Mouse (Mus musculus) right cerebral cortex, postnatal 10 days (tissue): ENCODE results near the gene Ptch2.

Experiments used
- DNase-seq, 2 experiments: peaks; one replicate each; pipeline ENCODE4 v3.0.0; 2021; ENCODE audit warnings: low spot score in 2 of 2

Ptch2 gene

GRCm38 (mm10) chr4:117104672-117105071 is 8.8 kb downstream of the Ptch2 start:
- no peak for DNase-seq

- DNase-seq = peak in 1 of 2 experiments; percentile 22
These were observed 9.3 kb downstream of the Ptch2 start for GRCm38 (mm10) chr4:117105127-117105526.

GRCm38 (mm10) chr4:117107813-117108523 is 12.1 kb downstream of the Ptch2 start:
- DNase-seq = no peak

GRCm38 (mm10) chr4:117108524-117108849 is 12.6 kb downstream of the Ptch2 start:
- no peak for DNase-seq

GRCm38 (mm10) chr4:117109330-117109729 is 13.5 kb downstream of the Ptch2 start:
- peak in 1 of 2 experiments; percentile 15 for DNase-seq

- DNase-seq = peak in 1 of 2 experiments; percentile 18
These were observed 14.4 kb downstream of the Ptch2 start for GRCm38 (mm10) chr4:117110249-117110648.

GRCm38 (mm10) chr4:117110985-117111384 is 15.1 kb downstream of the Ptch2 start:
- peak; percentile 19 to 21 for DNase-seq

GRCm38 (mm10) chr4:117113237-117113636 is 17.4 kb downstream of the Ptch2 start:
- DNase-seq = no peak

- no peak for DNase-seq
These were observed 19.7 kb downstream of the Ptch2 start for GRCm38 (mm10) chr4:117115592-117115991.

- no peak for DNase-seq
These were observed 22.1 kb downstream of the Ptch2 start for GRCm38 (mm10) chr4:117117931-117118330.

- peak in 1 of 2 experiments; percentile 19 for DNase-seq
These were observed 23.8 kb downstream of the Ptch2 start for GRCm38 (mm10) chr4:117119636-117120035.

- DNase-seq = no peak
These were observed 24.2 kb downstream of the Ptch2 start for GRCm38 (mm10) chr4:117120052-117120444.

GRCm38 (mm10) chr4:117120445-117121414 is 24.9 kb downstream of the Ptch2 start:
- peak; percentile 96 to 97 for DNase-seq

GRCm38 (mm10) chr4:117122209-117122608 is 26.3 kb downstream of the Ptch2 start:
- DNase-seq = peak in 1 of 2 experiments; percentile 21

GRCm38 (mm10) chr4:117123546-117124217 is 27.8 kb downstream of the Ptch2 start:
- peak in 1 of 2 experiments; percentile 15 for DNase-seq

- no peak for DNase-seq
These were observed 28.3 kb downstream of the Ptch2 start for GRCm38 (mm10) chr4:117124218-117124517.

- DNase-seq = peak; percentile 60 to 69
These were observed 28.9 kb downstream of the Ptch2 start for GRCm38 (mm10) chr4:117124518-117125347.

GRCm38 (mm10) chr4:117125348-117125909 is 29.6 kb downstream of the Ptch2 start, which contains the start of gene Btbd19:
Gene Btbd19 (minus strand): TSS chr4:117125725.
- DNase-seq = peak; percentile 90 to 92

- peak; percentile 57 to 65 for DNase-seq
These were observed 30.2 kb downstream of the Ptch2 start for GRCm38 (mm10) chr4:117125910-117126674.

- DNase-seq = peak; percentile 16 to 27
These were observed 30.9 kb downstream of the Ptch2 start, which contains the start of gene Tctex1d4 for GRCm38 (mm10) chr4:117126675-117127290. Gene Tctex1d4 (plus strand): TSS chr4:117126794.
